Mouse (Mus musculus) bone marrow macrophage, adult 2 months (primary cell): ENCODE results near the gene Eps8. TPM values are rescaled to one million over a fixed set of nuclear protein-coding genes. Genes with fewer than 3 reads are reported as not detected.

Source experiments
- H3K27ac ChIP-seq: 2 replicates; pipeline ENCODE4 v1.5.1; 2012; ENCODE audit warnings: low read depth, low read length; ENCODE audit not compliant: insufficient read depth
- H3K4me1 ChIP-seq: 2 replicates; pipeline ENCODE4 v1.6.1; 2012; ENCODE audit warnings: low read length; ENCODE audit not compliant: control insufficient read depth, insufficient read depth
- H3K4me3 ChIP-seq: 2 replicates; pipeline ENCODE4 v1.5.1; 2012; ENCODE audit warnings: mild to moderate bottlenecking, low read length, moderate library complexity; ENCODE audit not compliant: insufficient read depth
- CTCF ChIP-seq: IDR thresholded peaks from 2 replicates; pipeline ENCODE4 v1.5.1; 2012; ENCODE audit warnings: low read depth, mild to moderate bottlenecking, low read length, moderate library complexity
- POLR2A ChIP-seq: IDR thresholded peaks from 2 replicates; pipeline ENCODE4 v1.6.1; 2012; ENCODE audit warnings: mild to moderate bottlenecking, low read depth, low read length, borderline replicate concordance
- polyA plus RNA-seq: library from polyadenylated mRNA; stranded (reverse); fragments of >200 nt; gene quantifications from 2 replicates; pipeline ENCODE4 v1.2.4, GENCODE M21; 2012; ENCODE audit not compliant: missing spikeins, insufficient read depth, insufficient read length

Eps8 gene
- polyA plus RNA-seq, 1 experiment, result 9.0 TPM

DNA sequence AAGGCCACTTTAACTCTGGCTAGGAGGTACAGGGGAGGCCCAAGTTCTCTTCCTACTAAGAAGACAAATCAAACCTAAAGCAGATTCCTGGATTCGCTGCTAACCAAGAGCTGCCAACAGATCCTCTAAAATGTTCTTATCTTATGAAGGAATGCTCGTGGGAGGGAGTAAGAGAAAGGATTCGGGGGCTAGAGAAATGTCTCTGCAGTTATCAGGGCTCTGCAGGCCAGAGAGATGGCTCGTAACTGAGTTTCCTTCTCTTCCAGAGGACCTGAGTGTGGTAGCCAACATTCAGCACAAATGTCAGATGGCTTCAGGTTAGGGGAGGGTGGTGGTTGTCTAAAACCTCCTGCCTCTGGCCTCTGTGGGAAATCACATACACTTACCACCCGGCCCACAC lies 106.1 kb downstream of the Eps8 start:
- Histone ChIP-seq H3K4me1 (0 out of 2 replicates have a peak, but pooled peaks cover 6% of the 10 kb centered on the region), H3K27ac (no peak overlapping the region), H3K4me3 (no peak overlapping the region)
- TF ChIP-seq POLR2A, result no peak

- TF ChIP-seq CTCF (no peak), POLR2A (no peak)
- 0 out of 2 replicates have a peak, but pooled peaks cover 6% of the 10 kb centered on the region for H3K4me1 ChIP-seq
- no peak overlapping the region for H3K27ac ChIP-seq
- H3K4me3 ChIP-seq, result no peak overlapping the region
Observed at GRCm38 (mm10) chr6:137547555-137547954, 107.1 kb downstream of the Eps8 start.

- Histone ChIP-seq H3K4me3 (no peak overlapping the region), H3K27ac (no peak overlapping the region), H3K4me1 (peaks cover 13% of the 10 kb centered on the region)
- no peak for TF ChIP-seq POLR2A
- no peak for TF ChIP-seq CTCF
Observed at GRCm38 (mm10) chr6:137546101-137546500, 108.6 kb downstream of the Eps8 start.

DNA sequence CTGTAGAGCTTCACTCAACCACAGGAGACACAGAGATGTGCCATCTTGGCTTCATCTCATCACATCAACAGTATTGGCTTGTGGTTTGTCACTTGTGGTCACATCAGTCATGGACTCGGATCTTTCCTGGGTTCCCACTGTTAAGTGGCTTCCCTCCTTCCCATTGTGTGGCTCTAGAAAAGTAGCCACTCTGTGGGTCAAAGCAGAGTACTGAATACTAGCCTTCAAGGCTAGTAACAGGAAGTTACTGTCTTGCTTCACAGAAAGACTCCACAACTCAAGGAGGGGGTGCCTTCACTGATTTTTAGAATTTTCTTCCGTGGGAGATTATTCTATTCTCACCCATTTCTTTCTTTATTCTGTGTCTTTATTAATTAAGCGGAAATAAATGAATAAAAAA lies 109.3 kb downstream of the Eps8 start:
- no peak overlapping the region for H3K4me3 ChIP-seq
- no peak for TF ChIP-seq POLR2A
- TF ChIP-seq CTCF, result no peak
- H3K27ac ChIP-seq, result no peak overlapping the region
- H3K4me1 ChIP-seq, result peaks cover 21% of the 10 kb centered on the region

GRCm38 (mm10) chr6:137542231-137543152 lies 112.2 kb downstream of the Eps8 start:
- TF ChIP-seq POLR2A (no peak), CTCF (no peak)
- Histone ChIP-seq H3K4me3 (no peak overlapping the region), H3K27ac (no peak overlapping the region), H3K4me1 (peaks cover 20% of the 10 kb centered on the region)

GRCm38 (mm10) chr6:137541216-137542176 lies 113.2 kb downstream of the Eps8 start:
- Histone ChIP-seq H3K4me3 (peak overlapping the region; percentile 3; the same call in 1 of the 2 replicates), H3K27ac (peak overlapping the region; percentile 36), H3K4me1 (peaks cover 20% of the 10 kb centered on the region)
- no peak for TF ChIP-seq CTCF

DNA sequence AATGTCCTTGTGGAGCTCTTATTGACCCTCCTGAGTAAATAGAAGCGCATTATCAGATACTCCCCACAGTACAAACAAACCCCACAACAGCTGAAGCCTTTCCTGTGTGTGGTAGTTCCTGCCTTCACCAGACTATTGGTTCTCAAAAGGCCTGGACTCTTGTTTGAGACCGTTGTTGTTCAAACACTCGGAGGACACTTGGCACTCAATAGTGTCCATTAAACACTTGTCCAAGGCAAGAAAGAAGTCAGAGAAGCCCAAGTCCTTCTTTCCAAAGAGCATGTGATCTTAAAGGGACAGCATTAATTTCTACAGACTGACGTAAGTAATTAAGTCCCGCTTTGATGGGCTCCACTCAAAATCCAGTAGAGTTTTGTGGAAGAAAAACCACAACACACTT lies 113.9 kb downstream of the Eps8 start:
- Histone ChIP-seq H3K4me1 (peaks cover 20% of the 10 kb centered on the region), H3K27ac (peak overlapping the region; percentile 36), H3K4me3 (no peak overlapping the region)
- TF ChIP-seq POLR2A (no peak), CTCF (no peak)

DNA sequence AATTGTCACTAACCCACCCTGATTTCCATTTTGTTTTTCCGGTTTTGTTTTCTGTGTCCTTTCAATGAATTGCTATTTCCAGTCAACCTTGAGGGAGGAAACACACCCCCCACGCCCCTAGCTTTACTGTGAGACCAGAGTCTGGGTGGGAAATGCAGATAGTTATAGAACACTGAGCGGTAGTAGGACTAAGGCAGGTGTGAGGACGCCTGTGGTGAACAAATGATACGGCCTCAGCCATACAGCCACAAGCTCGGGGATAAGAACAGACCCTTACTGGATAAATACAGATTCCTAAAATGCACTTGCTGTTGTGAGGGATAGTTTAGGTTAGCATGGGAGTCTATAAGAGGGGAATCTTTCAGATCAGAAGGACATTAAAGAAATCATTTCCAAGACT lies 114.3 kb downstream of the Eps8 start:
- Histone ChIP-seq H3K27ac (no peak overlapping the region), H3K4me1 (peaks cover 20% of the 10 kb centered on the region), H3K4me3 (no peak overlapping the region)
- no peak for TF ChIP-seq POLR2A
- no peak for TF ChIP-seq CTCF

DNA sequence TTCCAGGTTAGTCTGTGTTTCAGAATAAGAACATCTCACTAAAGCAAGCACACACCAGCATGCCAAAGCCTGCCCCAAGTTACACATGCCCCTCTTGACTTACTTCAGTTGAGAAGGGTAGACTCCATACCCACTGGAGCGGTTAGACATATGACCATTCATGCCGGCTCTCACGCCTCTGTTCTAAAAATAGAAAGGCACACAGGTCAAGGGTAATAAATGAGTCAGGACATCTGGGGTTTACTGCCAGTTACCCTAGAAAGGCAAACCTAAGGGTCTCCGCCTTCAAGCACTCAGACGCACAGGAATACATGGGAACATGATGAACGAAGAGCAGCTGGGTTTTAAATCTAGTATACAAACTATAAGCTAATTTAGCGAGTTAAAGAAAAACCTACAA lies 115.5 kb downstream of the Eps8 start:
- TF ChIP-seq CTCF (no peak), POLR2A (no peak)
- Histone ChIP-seq H3K4me1 (peaks cover 17% of the 10 kb centered on the region), H3K4me3 (no peak overlapping the region), H3K27ac (no peak overlapping the region)
